Mouse (Mus musculus): ENCODE data around the gene Tmem30a. TPM values are rescaled to one million over a fixed set of nuclear protein-coding genes. Genes with fewer than 3 reads are reported as not detected.

Gene Tmem30a
- polyA plus RNA-seq, 1 experiment from 2014 or later: 79.7 TPM

- Histone ChIP-seq H3K4me1 (ENCODE audit: control insufficient read depth, insufficient read depth, low read length) (no peaks in the 10 kb centered on the region), H3K9ac (ENCODE audit: low read depth, low read length) (no peak overlapping the region), H3K36me3 (ENCODE audit: control insufficient read depth, insufficient read depth, low read length) (no peaks in the 10 kb centered on the region), H3K9me3 (ENCODE audit: control insufficient read depth, low read length) (no peaks in the 10 kb centered on the region), H3K4me2 (replicated peaks; ENCODE audit: low read depth, low read length) (no peak overlapping the region), H3K27me3 (ENCODE audit: control insufficient read depth, insufficient read depth, low read length) (no peaks in the 10 kb centered on the region), H3K4me3 (ENCODE audit: low read length) (no peak overlapping the region), H3K27ac (ENCODE audit: low read depth, low read length) (no peak overlapping the region)
- ATAC-seq (ENCODE audit: low FRiP score, low TSS enrichment): no peak
- 80% methylated on average over 6 of the region's 6 CpGs for WGBS
Observed at GRCm38 (mm10) chr9:79735608-79736007, 57.7 kb downstream of the Tmem30a start.

DNA sequence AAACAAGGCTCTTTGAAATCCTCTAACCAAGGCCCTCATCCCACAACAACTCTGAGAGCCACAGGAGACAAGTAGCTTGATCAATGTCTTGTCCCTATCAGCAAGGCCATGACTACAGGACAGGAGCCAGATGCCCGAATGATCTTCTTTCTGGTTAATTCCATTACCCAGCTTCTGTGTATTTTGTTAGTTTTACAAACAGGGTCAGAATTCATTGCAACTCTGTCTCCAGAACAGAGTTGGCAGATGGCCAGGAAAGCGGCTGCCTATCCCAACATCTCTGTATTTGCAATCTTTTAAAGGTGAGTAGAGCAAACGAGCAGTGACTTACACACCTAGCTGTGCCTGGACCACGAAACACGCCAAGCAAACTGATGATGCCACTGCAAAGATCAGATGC is 63.0 kb downstream of the Tmem30a start:
- H3K27me3 ChIP-seq (ENCODE audit: control insufficient read depth, insufficient read depth, low read length): no peaks in the 10 kb centered on the region
- no peak for ATAC-seq (ENCODE audit: low FRiP score, low TSS enrichment)
- H3K4me3 ChIP-seq (ENCODE audit: low read length): no peak overlapping the region
- no peak overlapping the region for H3K4me2 ChIP-seq (replicated peaks; ENCODE audit: low read depth, low read length)
- H3K9me3 ChIP-seq (ENCODE audit: control insufficient read depth, low read length): no peaks in the 10 kb centered on the region
- no peaks in the 10 kb centered on the region for H3K36me3 ChIP-seq (ENCODE audit: control insufficient read depth, insufficient read depth, low read length)
- WGBS: 79% methylated on average over 5 of the region's 5 CpGs
- no peak overlapping the region for H3K9ac ChIP-seq (ENCODE audit: low read depth, low read length)
- H3K27ac ChIP-seq (ENCODE audit: low read depth, low read length): no peak overlapping the region
- no peaks in the 10 kb centered on the region for H3K4me1 ChIP-seq (ENCODE audit: control insufficient read depth, insufficient read depth, low read length)

- 32% methylated on average over 5 of the region's 5 CpGs for WGBS
- ATAC-seq (ENCODE audit: low FRiP score, low TSS enrichment): no peak
- Histone ChIP-seq H3K27ac (ENCODE audit: low read depth, low read length) (no peak overlapping the region), H3K27me3 (ENCODE audit: control insufficient read depth, insufficient read depth, low read length) (peaks cover 15% of the 10 kb centered on the region; the same call in 1 of the 2 replicates), H3K4me3 (ENCODE audit: low read length) (no peak overlapping the region), H3K4me1 (ENCODE audit: control insufficient read depth, insufficient read depth, low read length) (peaks cover 20% of the 10 kb centered on the region; the same call in 1 of the 2 replicates), H3K36me3 (ENCODE audit: control insufficient read depth, insufficient read depth, low read length) (no peaks in the 10 kb centered on the region), H3K9ac (ENCODE audit: low read depth, low read length) (no peak overlapping the region), H3K9me3 (ENCODE audit: control insufficient read depth, low read length) (no peaks in the 10 kb centered on the region; the same call in 1 of the 2 replicates), H3K4me2 (replicated peaks; ENCODE audit: low read depth, low read length) (no peak overlapping the region)
Observed at GRCm38 (mm10) chr9:79723090-79723489, 70.2 kb downstream of the Tmem30a start.

GRCm38 (mm10) chr9:79721056-79721455 is 72.3 kb downstream of the Tmem30a start:
- ATAC-seq (ENCODE audit: low FRiP score, low TSS enrichment): no peak
- Histone ChIP-seq H3K36me3 (ENCODE audit: control insufficient read depth, insufficient read depth, low read length) (no peaks in the 10 kb centered on the region), H3K4me3 (ENCODE audit: low read length) (no peak overlapping the region), H3K27ac (ENCODE audit: low read depth, low read length) (no peak overlapping the region), H3K9ac (ENCODE audit: low read depth, low read length) (no peak overlapping the region), H3K4me2 (replicated peaks; ENCODE audit: low read depth, low read length) (no peak overlapping the region), H3K27me3 (ENCODE audit: control insufficient read depth, insufficient read depth, low read length) (peaks cover 15% of the 10 kb centered on the region; the same call in 1 of the 2 replicates), H3K4me1 (ENCODE audit: control insufficient read depth, insufficient read depth, low read length) (peaks cover 20% of the 10 kb centered on the region; the same call in 1 of the 2 replicates), H3K9me3 (ENCODE audit: control insufficient read depth, low read length) (no peaks in the 10 kb centered on the region; the same call in 1 of the 2 replicates)
- 13% methylated on average over 9 of the region's 9 CpGs for WGBS

DNA sequence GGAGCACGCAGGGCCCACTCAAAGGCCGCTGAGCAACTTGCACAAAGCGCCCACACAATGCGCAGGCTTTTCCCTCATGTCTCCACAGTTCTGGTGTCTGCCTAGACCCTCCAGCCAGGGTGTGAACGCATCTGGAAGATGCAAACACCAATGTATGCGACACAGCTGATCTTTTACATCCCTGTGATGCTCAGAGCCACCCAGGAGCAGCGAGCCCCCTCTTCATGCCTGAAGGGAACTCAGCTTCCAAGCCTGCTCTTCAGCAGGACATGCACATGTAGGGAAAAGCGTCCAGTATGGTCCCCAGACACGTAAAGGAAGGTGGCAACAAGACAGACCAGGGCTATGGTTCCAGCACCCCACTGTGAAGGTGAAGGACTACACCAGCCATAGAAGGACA is 73.2 kb downstream of the Tmem30a start:
- Histone ChIP-seq H3K4me3 (ENCODE audit: low read length) (no peak overlapping the region), H3K9ac (ENCODE audit: low read depth, low read length) (no peak overlapping the region), H3K9me3 (ENCODE audit: control insufficient read depth, low read length) (no peaks in the 10 kb centered on the region; the same call in 1 of the 2 replicates), H3K36me3 (ENCODE audit: control insufficient read depth, insufficient read depth, low read length) (no peaks in the 10 kb centered on the region), H3K4me2 (replicated peaks; ENCODE audit: low read depth, low read length) (no peak overlapping the region), H3K27ac (ENCODE audit: low read depth, low read length) (no peak overlapping the region), H3K27me3 (ENCODE audit: control insufficient read depth, insufficient read depth, low read length) (peaks cover 15% of the 10 kb centered on the region; the same call in 1 of the 2 replicates), H3K4me1 (ENCODE audit: control insufficient read depth, insufficient read depth, low read length) (peaks cover 23% of the 10 kb centered on the region)
- 26% methylated on average over 9 of the region's 9 CpGs for WGBS
- no peak for ATAC-seq (ENCODE audit: low FRiP score, low TSS enrichment)

GRCm38 (mm10) chr9:79719451-79719850 is 73.9 kb downstream of the Tmem30a start:
- Histone ChIP-seq H3K4me1 (ENCODE audit: control insufficient read depth, insufficient read depth, low read length) (peaks cover 30% of the 10 kb centered on the region), H3K27me3 (ENCODE audit: control insufficient read depth, insufficient read depth, low read length) (peaks cover 15% of the 10 kb centered on the region; the same call in 1 of the 2 replicates), H3K36me3 (ENCODE audit: control insufficient read depth, insufficient read depth, low read length) (no peaks in the 10 kb centered on the region), H3K27ac (ENCODE audit: low read depth, low read length) (peak overlapping the region; percentile 37), H3K4me2 (replicated peaks; ENCODE audit: low read depth, low read length) (peak overlapping the region; percentile 56), H3K9me3 (ENCODE audit: control insufficient read depth, low read length) (no peaks in the 10 kb centered on the region; the same call in 1 of the 2 replicates), H3K9ac (ENCODE audit: low read depth, low read length) (peak overlapping the region; percentile 47), H3K4me3 (ENCODE audit: low read length) (peak overlapping the region; percentile 41)
- under 1% methylated on average over 28 of the region's 28 CpGs for WGBS
- ATAC-seq (ENCODE audit: low FRiP score, low TSS enrichment): no peak

Other genes starting within 250 kb of the Tmem30a start
- gene Col12a1, start 74.7 kb downstream of the Tmem30a start, polyA plus RNA-seq (2014; fragmentation: Nextera tagmentation; extraction: Ambion mirVana): 25.9 and 38.6 TPM in 2 replicates
- gene Cox7a2, start 33.6 kb downstream of the Tmem30a start, polyA plus RNA-seq (2014; fragmentation: Nextera tagmentation; extraction: Ambion mirVana): 669 and 936 TPM in 2 replicates
- gene Filip1, start 219.3 kb upstream of the Tmem30a start, polyA plus RNA-seq (2014; fragmentation: Nextera tagmentation; extraction: Ambion mirVana): 1.9 and 4.5 TPM in 2 replicates